Mouse (Mus musculus) liver, embryonic 15.5 days (tissue): ENCODE measurements around the gene Naaladl1. TPM values are rescaled to one million over a fixed set of nuclear protein-coding genes. Genes with fewer than 3 reads are reported as not detected.
"Not testable (repeated sequence)": the region's sequence is repeated elsewhere in the genome, so short reads cannot be mapped to it uniquely, and the experiment has no call there.

ENCODE experiments used
- ATAC-seq: fragments of 200-750 bp; cut with Nextera tagmentation; 2 replicates; pipeline ENCODE4 v1.8.0; 2017; ENCODE audit warnings: moderate number of reproducible peaks, mild to moderate bottlenecking, moderate library complexity; ENCODE audit not compliant: insufficient read depth
- H3K27ac ChIP-seq: fragments of 300-500 bp; sonication (generic); replicated peaks from 2 replicates; pipeline ENCODE4 v1.5.1; 2015; ENCODE audit warnings: mild to moderate bottlenecking, inconsistent platforms
- H3K27me3 ChIP-seq: fragments of 300-500 bp; sonication (generic); 2 replicates; pipeline ENCODE4 v1.6.1; 2015; ENCODE audit warnings: mild to moderate bottlenecking, inconsistent platforms
- H3K36me3 ChIP-seq: fragments of 300-500 bp; sonication (generic); replicated peaks from 2 replicates; pipeline ENCODE4 v1.6.1; 2015; ENCODE audit warnings: moderate library complexity, mild to moderate bottlenecking, inconsistent platforms
- H3K4me1 ChIP-seq: fragments of 300-500 bp; sonication (generic); replicated peaks from 2 replicates; pipeline ENCODE4 v1.6.1; 2015; ENCODE audit warnings: inconsistent platforms
- H3K4me2 ChIP-seq: fragments of 300-500 bp; sonication (generic); 2 replicates; pipeline ENCODE4 v1.6.1; 2015; ENCODE audit warnings: moderate library complexity, mild to moderate bottlenecking, inconsistent platforms
- H3K4me3 ChIP-seq: fragments of 300-500 bp; sonication (generic); replicated peaks from 2 replicates; pipeline ENCODE4 v1.5.1; 2015; ENCODE audit warnings: mild to moderate bottlenecking, inconsistent platforms
- H3K9ac ChIP-seq: fragments of 300-500 bp; sonication (generic); 2 replicates; pipeline ENCODE4 v1.6.1; 2015; ENCODE audit warnings: moderate library complexity, mild to moderate bottlenecking, inconsistent platforms
- H3K9me3 ChIP-seq: fragments of 300-500 bp; sonication (generic); replicated peaks from 2 replicates; pipeline ENCODE4 v1.6.1; 2016; ENCODE audit warnings: inconsistent platforms
- WGBS: fragments of 180-500 bp; shearing (Covaris S2); methylation state at CpG from one replicate; pipeline ENCODE4 v1.1.7; 2015; ENCODE audit warnings: mixed read lengths; ENCODE audit not compliant: insufficient replicate concordance; 5-methylcytosine and 5-hydroxymethylcytosine counted together
- polyA plus RNA-seq: library from polyadenylated mRNA; unstranded; fragments of >200 nt; fragmentation: Nextera tagmentation; extraction: Ambion mirVana; gene quantifications from 2 replicates; pipeline ENCODE4 v1.2.1, GENCODE M21; 2015

The Naaladl1 gene
- polyA plus RNA-seq, 1 experiment from 2014 or later = 3.7 TPM

GRCm38 (mm10) chr19:6117346-6117985 lies 11.9 kb downstream of the Naaladl1 start:
- WGBS = 2% methylated on average over 32 of the region's 32 CpGs
- peaks cover 39% of the 10 kb centered on the region for H3K4me1 ChIP-seq
- H3K4me3 ChIP-seq = peak overlapping the region; percentile 80
- H3K27ac ChIP-seq = peak overlapping the region; percentile 97
- no peaks in the 10 kb centered on the region for H3K9me3 ChIP-seq
- peak overlapping the region; percentile 86 for H3K9ac ChIP-seq
- H3K27me3 ChIP-seq = no peaks in the 10 kb centered on the region
- H3K36me3 ChIP-seq = peaks cover 70% of the 10 kb centered on the region
- no peak for ATAC-seq
- H3K4me2 ChIP-seq = peak overlapping the region; percentile 94

DNA sequence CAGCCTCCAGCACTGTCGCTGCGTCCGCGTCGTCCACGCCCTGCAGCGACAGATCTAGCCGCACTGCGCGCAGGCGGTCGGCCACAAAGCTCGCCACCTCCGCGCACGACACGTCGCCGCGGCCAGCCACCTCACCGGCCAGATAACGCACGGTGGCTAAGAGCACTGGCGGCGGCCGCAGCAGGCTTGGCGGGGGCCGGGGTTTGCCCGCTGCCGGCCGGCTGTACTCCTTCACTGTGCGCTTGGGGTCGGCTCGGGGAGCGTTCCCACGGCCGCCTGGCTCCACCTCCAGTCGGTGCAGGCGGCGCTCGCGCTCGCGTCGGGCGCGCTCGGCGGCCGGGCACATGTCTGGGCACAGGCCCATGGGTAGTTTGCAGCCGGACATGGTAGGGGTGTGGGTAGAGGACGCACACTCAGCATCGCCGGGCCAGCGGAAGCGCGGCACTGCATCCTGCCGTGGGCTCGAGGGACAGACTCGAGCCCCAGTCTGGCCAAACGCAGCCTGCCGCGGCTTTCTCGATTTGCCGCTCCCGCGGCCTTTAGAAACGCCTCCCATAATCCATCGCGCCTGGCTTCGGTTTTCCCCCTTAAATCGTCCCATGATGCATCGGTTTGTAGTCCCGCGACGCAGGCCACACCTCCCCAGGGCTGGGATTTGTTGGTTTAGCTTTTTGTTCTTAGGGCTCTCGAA lies 12.5 kb downstream of the Naaladl1 start, which contains the start of gene Sac3d1:
TSS of gene Sac3d1 (minus strand) at position 665 of the 691 bp plus-strand sequence.
- H3K9ac ChIP-seq = peak within 1 kb of the TSS; percentile 86
- H3K4me1 ChIP-seq = peaks cover 43% of the 10 kb centered on the region
- H3K27me3 ChIP-seq = no peaks in the 10 kb centered on the region
- H3K36me3 ChIP-seq = peaks cover 75% of the 10 kb centered on the region
- H3K9me3 ChIP-seq = no peaks in the 10 kb centered on the region
- peak within 1 kb of the TSS; percentile 97 for H3K27ac ChIP-seq
- H3K4me3 ChIP-seq = peak within 1 kb of the TSS; percentile 80
- H3K4me2 ChIP-seq = peak within 1 kb of the TSS; percentile 94
- under 1% methylated on average over 77 of the region's 77 CpGs for whole genome bisulfite sequencing
- peak; percentile 81 for ATAC-seq

- Histone ChIP-seq H3K4me2 (peak overlapping the region; percentile 94), H3K9me3 (no peaks in the 10 kb centered on the region), H3K4me1 (peaks cover 45% of the 10 kb centered on the region), H3K27ac (peak overlapping the region; percentile 97), H3K36me3 (peaks cover 78% of the 10 kb centered on the region), H3K9ac (peak overlapping the region; percentile 86; the same call in 1 of the 2 replicates), H3K4me3 (peak overlapping the region; percentile 80), H3K27me3 (no peaks in the 10 kb centered on the region)
- 3% methylated on average over 8 of the region's 8 CpGs for WGBS
- no peak for ATAC-seq
These were observed 13.1 kb downstream of the Naaladl1 start for GRCm38 (mm10) chr19:6118677-6119185.

DNA sequence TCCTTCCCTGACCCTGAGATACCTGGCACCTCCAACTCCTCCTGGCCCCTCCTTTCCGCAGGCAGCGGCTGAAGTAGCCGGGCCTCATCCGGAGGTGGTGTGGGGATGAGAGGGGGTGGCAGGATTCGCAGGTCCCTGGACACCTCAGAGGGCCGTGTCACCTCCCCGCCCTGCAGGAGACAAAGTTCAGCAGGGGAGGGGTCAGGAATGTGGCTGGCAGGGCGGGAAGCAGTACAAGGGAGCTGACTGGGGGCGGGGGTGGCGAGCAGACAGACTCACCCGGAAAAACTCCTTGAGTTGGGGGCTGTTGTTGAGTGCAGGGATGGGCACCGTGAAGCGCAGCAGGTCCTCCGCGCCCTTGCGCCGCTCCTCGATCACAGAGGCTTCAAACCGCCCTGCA lies 16.2 kb downstream of the Naaladl1 start:
- Histone ChIP-seq H3K4me2 (peak overlapping the region; percentile 48), H3K27ac (peak overlapping the region; percentile 65)
- 0 out of 2 replicates have a peak, but pooled peaks have one; percentile 11 for ATAC-seq

DNA sequence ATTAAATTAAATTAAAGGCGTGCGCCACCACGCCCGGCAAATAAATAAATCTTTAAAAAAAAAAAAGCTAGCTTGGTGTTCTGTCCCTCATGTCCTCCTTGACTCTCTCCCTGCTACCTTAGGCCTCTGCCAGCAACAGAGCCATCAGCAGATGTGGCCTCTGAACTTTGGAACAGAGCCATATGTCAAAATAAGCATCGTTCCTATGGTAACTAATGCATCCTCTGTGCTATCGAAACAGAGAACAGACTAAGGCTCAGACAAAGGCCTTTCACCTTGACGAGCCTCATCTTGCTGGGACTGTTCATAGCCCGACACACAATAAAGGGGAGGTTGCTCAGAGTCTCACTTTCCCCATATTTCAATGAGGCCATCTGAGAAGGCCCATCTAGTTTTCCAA lies 17.7 kb downstream of the Naaladl1 start:
- H3K4me2 ChIP-seq = no peak overlapping the region
- 81% methylated on average over 8 of the region's 8 CpGs for WGBS
- H3K4me3 ChIP-seq = no peak overlapping the region
- H3K9me3 ChIP-seq = no peaks in the 10 kb centered on the region
- H3K4me1 ChIP-seq = peaks cover 56% of the 10 kb centered on the region
- H3K27me3 ChIP-seq = no peaks in the 10 kb centered on the region
- ATAC-seq = no peak
- H3K36me3 ChIP-seq = peaks cover 51% of the 10 kb centered on the region
- H3K27ac ChIP-seq = no peak overlapping the region
- H3K9ac ChIP-seq = no peak overlapping the region

More for the DNA sequence above, 16.2 kb downstream of the Naaladl1 start:
- Histone ChIP-seq H3K27me3 (no peaks in the 10 kb centered on the region), H3K9ac (0 out of 2 replicates have a peak overlapping the region, but pooled peaks have one; percentile 15), H3K9me3 (no peaks in the 10 kb centered on the region), H3K36me3 (peaks cover 54% of the 10 kb centered on the region), H3K4me1 (peaks cover 53% of the 10 kb centered on the region), H3K4me3 (peak overlapping the region; percentile 26)
- WGBS = 66% methylated on average over 19 of the region's 19 CpGs

GRCm38 (mm10) chr19:6124898-6125297 lies 19.3 kb downstream of the Naaladl1 start:
- no peak overlapping the region for H3K4me2 ChIP-seq
- no peaks in the 10 kb centered on the region for H3K27me3 ChIP-seq
- H3K9ac ChIP-seq = no peak overlapping the region
- no peak overlapping the region for H3K4me3 ChIP-seq
- peaks cover 58% of the 10 kb centered on the region for H3K4me1 ChIP-seq
- no peaks in the 10 kb centered on the region for H3K9me3 ChIP-seq
- 66% methylated on average over 2 of the region's 2 CpGs for WGBS
- 0 out of 2 replicates have a peak overlapping the region, but pooled peaks have one; percentile 29 for H3K27ac ChIP-seq
- H3K36me3 ChIP-seq = peaks cover 42% of the 10 kb centered on the region
- ATAC-seq = no peak

GRCm38 (mm10) chr19:6126289-6126688 lies 20.7 kb downstream of the Naaladl1 start:
- ATAC-seq = no peak
- Histone ChIP-seq H3K27me3 (no peaks in the 10 kb centered on the region), H3K4me1 (peaks cover 70% of the 10 kb centered on the region), H3K9me3 (no peaks in the 10 kb centered on the region), H3K9ac (peak overlapping the region; percentile 49; the same call in 1 of the 2 replicates), H3K27ac (peak overlapping the region; percentile 99), H3K4me2 (peak overlapping the region; percentile 86), H3K4me3 (peak overlapping the region; percentile 76), H3K36me3 (peaks cover 28% of the 10 kb centered on the region)
- 18% methylated on average over 4 of the region's 4 CpGs for WGBS

DNA sequence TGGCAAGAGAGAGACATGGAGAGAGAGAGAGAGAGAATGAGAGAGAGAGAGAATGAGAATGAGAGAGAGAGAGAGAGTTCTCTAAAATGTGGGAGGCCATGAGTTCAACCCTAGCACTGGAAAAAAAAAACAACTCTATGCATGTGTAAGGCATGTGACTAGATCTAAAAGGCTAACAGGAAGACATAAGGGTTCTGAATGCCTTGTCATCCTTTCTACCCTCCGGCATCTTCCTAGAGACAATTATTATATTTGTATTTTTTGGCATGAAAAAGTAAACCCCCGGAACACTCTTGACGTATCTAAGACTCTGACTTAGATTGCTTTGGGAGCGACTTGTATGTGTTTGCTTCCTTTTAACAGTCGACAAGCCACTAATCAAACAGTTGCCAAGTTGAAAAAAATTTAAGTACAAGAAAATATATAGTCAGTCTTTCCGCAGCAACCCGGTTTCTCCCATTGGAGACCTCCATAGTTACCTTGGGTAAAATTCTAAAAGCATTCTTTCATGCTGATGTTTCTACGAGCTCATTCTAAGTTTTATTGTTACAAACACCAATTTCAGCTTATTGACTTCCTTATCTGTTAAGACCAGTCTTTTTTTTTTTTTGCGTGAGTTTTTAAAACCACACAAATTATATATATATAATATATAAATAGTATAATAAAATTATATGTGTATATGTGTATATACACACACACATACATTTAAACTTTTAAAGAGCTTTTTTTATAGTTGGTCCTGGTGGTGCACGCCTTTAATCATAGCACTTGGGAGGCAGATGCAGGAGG lies 21.4 kb downstream of the Naaladl1 start:
- H3K4me2 ChIP-seq = peak overlapping the region; percentile 86
- peaks cover 21% of the 10 kb centered on the region for H3K36me3 ChIP-seq
- no peaks in the 10 kb centered on the region for H3K27me3 ChIP-seq
- peak overlapping the region; percentile 99 for H3K27ac ChIP-seq
- no peak for ATAC-seq
- no peaks in the 10 kb centered on the region for H3K9me3 ChIP-seq
- peaks cover 72% of the 10 kb centered on the region for H3K4me1 ChIP-seq
- WGBS = 59% methylated on average over 10 of the region's 10 CpGs
- peak overlapping the region; percentile 83 for H3K9ac ChIP-seq
- H3K4me3 ChIP-seq = peak overlapping the region; percentile 76

GRCm38 (mm10) chr19:6127760-6128341 lies 22.3 kb downstream of the Naaladl1 start, which contains the start of gene Snx15:
Gene Snx15, minus strand, starts transcription at chr19:6128304.
- under 1% methylated on average over 32 of the region's 32 CpGs for WGBS
- Histone ChIP-seq H3K9me3 (no peaks in the 10 kb centered on the region), H3K9ac (peak within 1 kb of the TSS; percentile 83), H3K36me3 (peaks cover 12% of the 10 kb centered on the region), H3K4me2 (peak within 1 kb of the TSS; percentile 86), H3K4me3 (peak within 1 kb of the TSS; percentile 76), H3K27ac (peak within 1 kb of the TSS; percentile 99), H3K4me1 (peaks cover 77% of the 10 kb centered on the region), H3K27me3 (no peaks in the 10 kb centered on the region)
- peak; percentile 84 for ATAC-seq

- H3K36me3 ChIP-seq, H3K9me3 ChIP-seq, H3K27me3 ChIP-seq, ATAC-seq: not testable (repeated sequence)
- Histone ChIP-seq H3K27ac (peak overlapping the region; percentile 93), H3K4me2 (peak overlapping the region; percentile 69), H3K9ac (0 out of 2 replicates have a peak overlapping the region, but pooled peaks have one; percentile 52), H3K4me3 (peak overlapping the region; percentile 47), H3K4me1 (peaks cover 89% of the 10 kb centered on the region)
- 52% methylated on average over 7 of the region's 7 CpGs for WGBS
These were observed 25.0 kb downstream of the Naaladl1 start for GRCm38 (mm10) chr19:6130414-6131128.
